Mouse (Mus musculus) thymus, adult 2 months (tissue): ENCODE results near the gene Pagr1b.

Experiments used
- CTCF ChIP-seq: fragments of 200-500 bp; IDR thresholded peaks from 2 replicates; pipeline ENCODE4 v1.5.1; 2012; ENCODE audit warnings: mild to moderate bottlenecking, control low read depth, low read length, moderate library complexity, borderline replicate concordance; ENCODE audit not compliant: control insufficient read depth, poor library complexity, insufficient read depth; ENCODE audit errors: extremely low read depth
- POLR2A ChIP-seq: fragments of 200-500 bp; IDR thresholded peaks from 2 replicates; pipeline ENCODE4 v1.6.1; 2012; ENCODE audit warnings: mild to moderate bottlenecking, low read length, control low read depth, moderate library complexity; ENCODE audit not compliant: control insufficient read depth, poor library complexity, insufficient read depth; ENCODE audit errors: extremely low read depth

DNA sequence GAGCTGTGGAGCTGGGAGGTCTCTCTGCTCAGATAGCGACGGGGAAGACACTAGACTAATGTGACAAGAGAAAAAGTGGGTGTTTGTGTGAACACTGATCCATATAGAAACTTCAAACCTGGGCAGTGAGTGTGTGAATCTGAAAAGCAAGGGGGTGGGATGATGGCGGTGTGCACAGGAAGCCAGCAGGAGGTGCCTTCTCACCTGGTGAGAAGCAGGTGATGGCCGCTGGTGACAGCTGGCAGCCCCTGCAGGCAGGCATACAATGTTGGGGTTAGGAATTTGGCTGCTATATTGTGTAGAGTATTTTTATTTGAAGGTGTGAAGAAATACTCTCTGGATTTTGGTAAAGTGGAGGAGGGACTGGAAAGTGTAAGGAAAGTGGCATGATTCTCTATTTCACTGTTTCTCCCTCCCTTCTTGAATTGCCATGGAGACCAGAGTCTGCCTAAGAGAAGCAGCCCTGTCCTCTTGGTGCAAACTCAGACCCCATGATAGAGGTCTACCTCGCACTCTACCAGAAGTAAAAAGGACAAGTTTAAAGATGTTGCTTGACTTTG is 38.8 kb upstream of the Pagr1b start:
- no peak for TF ChIP-seq CTCF
- no peak for TF ChIP-seq POLR2A
